9 mouse cellular contexts compared by ENCODE assay signal in genomic region chr7:89437589-89437988, GRCm38 (mm10). TPM values are rescaled to one million over a fixed set of nuclear protein-coding genes. Genes with fewer than 3 reads are reported as not detected.
DNase-seq lines count a peak whose midpoint lies in the region; ATAC-seq lines count a peak whose summit lies in the region.
"Had no signal": no experiment of that assay in that cellular context is flagged by ENCODE, and none has a peak within 500 bp of the region (broad histone marks: within the 10 kb centered on the region; RNA-seq: fewer than 3 reads in every experiment).

No protein-coding gene starts in this region.

- 0 out of 2 replicates have a peak, but pooled peaks have one; percentile 37 for ATAC-seq in midbrain, embryonic 13.5 days
- ATAC-seq in midbrain, embryonic 16.5 days: no peak

- H3K27ac ChIP-seq in midbrain, embryonic 13.5 days: no peak overlapping the region
- H3K27ac ChIP-seq in midbrain, embryonic 16.5 days (ENCODE audit: low read length): no peak overlapping the region
- H3K27ac ChIP-seq in embryonic facial prominence, embryonic 10.5 days (replicated peaks): no peak overlapping the region
- H3K27ac ChIP-seq: embryonic facial prominence, embryonic 15.5 days; liver, embryonic 15.5 days had no signal

- no peak overlapping the region for H3K4me3 ChIP-seq in midbrain, embryonic 13.5 days (replicated peaks)
- H3K4me3 ChIP-seq in midbrain, embryonic 16.5 days (ENCODE audit: low read depth, low read length): no peak overlapping the region
- H3K4me3 ChIP-seq in embryonic facial prominence, embryonic 10.5 days: no peak overlapping the region
- H3K4me3 ChIP-seq: embryonic facial prominence, embryonic 15.5 days; liver, embryonic 15.5 days had no signal

- no peaks in the 10 kb centered on the region for H3K4me1 ChIP-seq in midbrain, embryonic 13.5 days (replicated peaks)
- H3K4me1 ChIP-seq in midbrain, embryonic 16.5 days (ENCODE audit: control insufficient read depth, insufficient read depth, low read length): no peaks in the 10 kb centered on the region
- peaks cover 20% of the 10 kb centered on the region for H3K4me1 ChIP-seq in embryonic facial prominence, embryonic 10.5 days
- H3K4me1 ChIP-seq: liver, embryonic 15.5 days had no signal

- WGBS in midbrain, embryonic 13.5 days: 53% methylated on average over 4 of the region's 4 CpGs
- WGBS in midbrain, embryonic 16.5 days: 54% methylated on average over 4 of the region's 4 CpGs
- WGBS in embryonic facial prominence, embryonic 10.5 days: 32% methylated on average over 4 of the region's 4 CpGs

- H3K9me3 ChIP-seq in midbrain, embryonic 13.5 days: no peaks in the 10 kb centered on the region
- no peaks in the 10 kb centered on the region for H3K9me3 ChIP-seq in midbrain, embryonic 16.5 days (replicated peaks; ENCODE audit: control insufficient read depth, low read length, poor library complexity, severe bottlenecking)
- no peaks in the 10 kb centered on the region for H3K9me3 ChIP-seq in embryonic facial prominence, embryonic 10.5 days
- H3K9me3 ChIP-seq: embryonic facial prominence, embryonic 15.5 days; liver, embryonic 15.5 days had no signal

- H3K4me2 ChIP-seq in midbrain, embryonic 13.5 days (replicated peaks): no peak overlapping the region
- no peak overlapping the region for H3K4me2 ChIP-seq in midbrain, embryonic 16.5 days (ENCODE audit: low read length)
- H3K4me2 ChIP-seq: embryonic facial prominence, embryonic 15.5 days; liver, embryonic 15.5 days had no signal

- H3K9ac ChIP-seq in midbrain, embryonic 13.5 days (replicated peaks): no peak overlapping the region
- no peak overlapping the region for H3K9ac ChIP-seq in midbrain, embryonic 16.5 days (ENCODE audit: low read depth, low read length)
- H3K9ac ChIP-seq: embryonic facial prominence, embryonic 15.5 days; liver, embryonic 15.5 days had no signal

- intact Hi-C loops in left cerebral cortex, postnatal 25 days (cut with DNase I): loop anchor here (1.0 kb wide), 1 partner anchor 36 kb away; no protein-coding TSS in a partner anchor

- H3K27me3 ChIP-seq in midbrain, embryonic 13.5 days: no peaks in the 10 kb centered on the region
- H3K27me3 ChIP-seq in midbrain, embryonic 16.5 days (ENCODE audit: control insufficient read depth, insufficient read depth, low read depth, low read length): no peaks in the 10 kb centered on the region
- no peaks in the 10 kb centered on the region for H3K27me3 ChIP-seq in embryonic facial prominence, embryonic 10.5 days (replicated peaks; ENCODE audit: low read depth, poor library complexity, severe bottlenecking)
- H3K27me3 ChIP-seq: embryonic facial prominence, embryonic 15.5 days; liver, embryonic 15.5 days had no signal

- DNase-seq in NIH3T3 (ENCODE audit: low read depth): peak; percentile 84
- peak; percentile 44 for DNase-seq in embryonic facial prominence, embryonic 10.5 days (ENCODE audit: low spot score)
- peak; percentile 73 for DNase-seq in kidney, adult 11 months
- peak; percentile 53 to 68 for DNase-seq in left cerebral cortex, postnatal 25 days (ENCODE audit: low spot score in 2 of 2)
- peak; percentile 44 for DNase-seq in right cerebral cortex, postnatal 14 days

- H3K36me3 ChIP-seq in midbrain, embryonic 13.5 days: no peaks in the 10 kb centered on the region
- no peaks in the 10 kb centered on the region for H3K36me3 ChIP-seq in midbrain, embryonic 16.5 days (ENCODE audit: control insufficient read depth, insufficient read depth, low read length)
- no peaks in the 10 kb centered on the region for H3K36me3 ChIP-seq in embryonic facial prominence, embryonic 10.5 days (replicated peaks)
- H3K36me3 ChIP-seq: embryonic facial prominence, embryonic 15.5 days; liver, embryonic 15.5 days had no signal

RNA-seq across cellular contexts. Expression of gene Fzd4, which starts 33.4 kb away (rescaled TPM):
- polyA plus RNA-seq in midbrain, embryonic 13.5 days (2015; fragmentation: Nextera tagmentation; extraction: Ambion mirVana): 1.2 and 1.3 TPM in 2 replicates
- 1.6 and 1.7 TPM in 2 replicates for polyA plus RNA-seq in midbrain, embryonic 16.5 days (2015; fragmentation: Nextera tagmentation; extraction: Ambion mirVana)
- 10.2 and 11.5 TPM in 2 replicates for polyA plus RNA-seq in embryonic facial prominence, embryonic 10.5 days (2016; fragmentation: Nextera tagmentation; extraction: Ambion mirVana)
- 1 to 10 TPM; 6.3 to 6.9 TPM for total RNA-seq in left cerebral cortex, postnatal 25 days (2021)

RNA-seq across cellular contexts. Expression of gene Tmem135, which starts 33.6 kb away (rescaled TPM):
- 18.2 and 21.4 TPM in 2 replicates for polyA plus RNA-seq in midbrain, embryonic 13.5 days (2015; fragmentation: Nextera tagmentation; extraction: Ambion mirVana)
- polyA plus RNA-seq in midbrain, embryonic 16.5 days (2015; fragmentation: Nextera tagmentation; extraction: Ambion mirVana): 26.9 and 28.8 TPM in 2 replicates
- polyA plus RNA-seq in embryonic facial prominence, embryonic 10.5 days (2016; fragmentation: Nextera tagmentation; extraction: Ambion mirVana): 15.8 and 18.0 TPM in 2 replicates
- total RNA-seq in left cerebral cortex, postnatal 25 days (2021): 10 to 100 TPM; 65.1 to 73.9 TPM
